Mouse (Mus musculus): ENCODE results near the gene Perm1. TPM values are rescaled to one million over a fixed set of nuclear protein-coding genes. Genes with fewer than 3 reads are reported as not detected.
A peak's percentile ranks its signal among the peaks of the same experiment; 100 is the strongest.

Gene Perm1
- polyA plus RNA-seq, 1 experiment from 2014 or later: 0.55 TPM

DNA sequence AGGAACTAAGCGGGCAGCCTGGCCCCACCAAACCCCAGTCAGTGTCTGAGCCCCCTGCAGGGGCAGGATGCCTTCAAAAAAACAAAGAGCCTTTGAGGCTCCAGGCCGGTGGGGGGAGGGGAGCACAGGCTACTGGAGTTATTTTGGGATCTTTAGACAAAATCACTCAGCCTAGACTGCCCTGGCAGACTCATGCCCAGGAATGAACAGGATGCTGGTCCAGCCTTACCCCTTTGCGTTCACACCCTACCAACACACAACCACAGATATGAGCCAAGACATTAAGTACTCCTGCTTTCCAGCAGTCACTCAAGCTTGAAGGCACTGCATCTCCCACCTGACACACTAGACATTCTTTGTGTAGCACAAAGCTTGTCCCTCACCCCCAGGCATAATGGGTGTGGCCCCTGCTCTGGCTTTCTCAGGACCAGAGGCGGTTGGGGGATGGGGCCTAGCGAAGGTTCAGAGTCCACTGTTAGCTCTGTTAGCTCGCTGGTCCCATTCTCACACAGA, 26.8 kb upstream of the Perm1 start:
- Histone ChIP-seq H3K9me3 (no peaks in the 10 kb centered on the region), H3K4me1 (peaks cover 54% of the 10 kb centered on the region), H3K4me3 (no peak overlapping the region), H3K4me2 (no peak overlapping the region), H3K36me3 (peaks cover 30% of the 10 kb centered on the region; the same call in 1 of the 2 replicates), H3K9ac (0 out of 2 replicates have a peak overlapping the region, but pooled peaks have one; percentile 5), H3K27ac (peak overlapping the region; percentile 45), H3K27me3 (no peaks in the 10 kb centered on the region)
- 31% methylated on average over 6 of the region's 6 CpGs for WGBS
- no peak for ATAC-seq (ENCODE audit: borderline replicate concordance, extremely low read depth, low FRiP score, low TSS enrichment)

DNA sequence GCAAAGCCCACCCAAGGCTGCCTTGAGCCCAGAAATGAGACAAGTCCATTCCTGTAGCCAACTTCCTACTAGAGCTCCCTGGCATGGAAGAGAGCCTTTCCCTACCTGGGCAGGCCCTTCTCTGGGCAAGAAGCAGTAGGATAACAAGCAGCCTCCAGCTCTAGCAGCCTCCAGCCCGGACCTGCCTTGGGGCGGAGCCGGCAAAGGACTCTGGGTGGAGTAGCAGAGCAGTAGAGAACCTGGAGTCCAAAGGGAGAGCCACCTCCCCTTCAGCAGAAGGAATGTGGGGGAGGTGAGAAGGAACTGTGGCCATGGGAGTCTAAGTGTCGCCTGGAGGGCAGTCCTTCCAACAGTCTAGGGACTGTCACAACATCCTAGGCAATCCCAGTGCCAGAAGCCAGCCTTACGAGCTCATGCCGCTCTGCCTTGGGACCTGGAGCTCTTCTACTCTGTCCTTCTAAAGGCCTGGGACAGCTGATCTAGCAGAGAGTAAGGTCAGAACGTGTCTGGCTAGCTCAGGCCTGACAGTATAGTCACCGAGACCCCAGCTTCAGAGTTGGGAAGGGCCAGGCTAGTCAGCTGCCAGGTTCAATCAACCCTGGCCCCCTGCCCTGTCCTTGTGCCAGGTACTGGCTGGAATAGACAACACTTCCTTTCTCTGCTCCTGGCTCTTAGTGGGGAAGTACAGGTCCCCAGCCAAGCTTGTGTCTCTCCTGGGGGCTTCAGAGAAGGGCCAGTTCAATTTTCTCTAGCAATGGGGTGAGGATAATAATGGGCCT, 23.1 kb upstream of the Perm1 start:
- H3K9ac ChIP-seq: no peak overlapping the region
- H3K4me2 ChIP-seq: peak overlapping the region; percentile 34
- WGBS: 36% methylated on average over 8 of the region's 8 CpGs
- H3K4me3 ChIP-seq: no peak overlapping the region; the same call in 1 of the 2 replicates
- H3K36me3 ChIP-seq: peaks cover 22% of the 10 kb centered on the region; the same call in 1 of the 2 replicates
- H3K27ac ChIP-seq: peak overlapping the region; percentile 94
- peaks cover 64% of the 10 kb centered on the region for H3K4me1 ChIP-seq
- peak; percentile 19; the same call in 1 of the 2 replicates for ATAC-seq (ENCODE audit: borderline replicate concordance, extremely low read depth, low FRiP score, low TSS enrichment)
- H3K27me3 ChIP-seq: no peaks in the 10 kb centered on the region
- no peaks in the 10 kb centered on the region for H3K9me3 ChIP-seq

DNA sequence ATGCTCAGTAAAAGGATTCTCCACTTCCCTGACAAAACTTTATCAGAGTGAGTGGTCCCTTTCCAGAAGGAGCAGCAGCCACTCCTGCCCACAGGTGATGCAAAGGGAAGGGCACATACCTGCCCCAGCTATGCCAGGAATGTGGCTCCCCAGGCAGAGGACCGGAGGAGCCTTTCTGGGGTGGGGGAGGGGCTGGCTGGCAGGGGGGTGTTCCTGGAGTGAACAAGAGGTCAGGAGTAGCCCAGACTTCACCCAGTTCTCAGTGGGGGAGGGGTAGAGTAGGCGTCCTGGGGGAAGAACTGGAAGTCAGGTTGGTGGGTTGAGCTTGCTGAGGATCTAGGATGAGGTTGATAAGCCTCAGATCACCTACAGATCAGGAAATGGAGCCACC, 22.5 kb upstream of the Perm1 start:
- Histone ChIP-seq H3K36me3 (peaks cover 22% of the 10 kb centered on the region; the same call in 1 of the 2 replicates), H3K4me3 (no peak overlapping the region), H3K27me3 (no peaks in the 10 kb centered on the region), H3K9ac (no peak overlapping the region; the same call in 1 of the 2 replicates), H3K4me1 (peaks cover 64% of the 10 kb centered on the region), H3K27ac (peak overlapping the region; percentile 94), H3K9me3 (no peaks in the 10 kb centered on the region), H3K4me2 (peak overlapping the region; percentile 34)
- WGBS: 21% methylated on average over 2 of the region's 2 CpGs
- no peak for ATAC-seq (ENCODE audit: borderline replicate concordance, extremely low read depth, low FRiP score, low TSS enrichment)

GRCm38 (mm10) chr4:156193906-156194305, 21.8 kb upstream of the Perm1 start:
- Histone ChIP-seq H3K4me2 (peak overlapping the region; percentile 25), H3K27me3 (no peaks in the 10 kb centered on the region), H3K27ac (peak overlapping the region; percentile 77), H3K36me3 (peaks cover 22% of the 10 kb centered on the region; the same call in 1 of the 2 replicates), H3K9ac (no peak overlapping the region), H3K9me3 (no peaks in the 10 kb centered on the region), H3K4me3 (no peak overlapping the region), H3K4me1 (peaks cover 64% of the 10 kb centered on the region)
- ATAC-seq (ENCODE audit: borderline replicate concordance, extremely low read depth, low FRiP score, low TSS enrichment): no peak
- 59% methylated on average over 5 of the region's 5 CpGs for WGBS

DNA sequence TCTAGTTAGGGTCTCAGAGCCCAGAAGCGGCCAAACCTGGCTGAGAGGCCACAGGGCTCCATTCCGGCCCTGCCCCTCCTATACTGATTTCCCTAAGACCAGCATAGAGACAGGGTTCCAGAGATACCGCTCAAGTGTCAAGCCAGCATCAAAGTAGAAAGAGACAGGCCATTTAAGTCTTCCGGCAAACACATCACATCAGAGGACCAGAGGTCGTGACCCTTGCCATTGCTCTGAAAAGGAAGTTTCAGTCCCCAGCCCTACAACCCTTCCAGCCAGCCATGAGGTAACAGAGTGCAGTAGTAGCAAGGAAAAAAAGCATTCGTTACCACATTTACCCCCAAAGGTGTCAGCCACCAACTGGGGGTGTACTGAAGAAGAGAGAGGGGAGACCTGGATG, 21.3 kb upstream of the Perm1 start:
- H3K36me3 ChIP-seq: peaks cover 22% of the 10 kb centered on the region; the same call in 1 of the 2 replicates
- ATAC-seq (ENCODE audit: borderline replicate concordance, extremely low read depth, low FRiP score, low TSS enrichment): no peak
- 49% methylated on average over 6 of the region's 6 CpGs for WGBS
- no peaks in the 10 kb centered on the region for H3K27me3 ChIP-seq
- H3K9ac ChIP-seq: no peak overlapping the region
- no peaks in the 10 kb centered on the region for H3K9me3 ChIP-seq
- no peak overlapping the region; the same call in 1 of the 2 replicates for H3K27ac ChIP-seq
- H3K4me1 ChIP-seq: peaks cover 60% of the 10 kb centered on the region
- H3K4me2 ChIP-seq: 0 out of 2 replicates have a peak overlapping the region, but pooled peaks have one; percentile 25
- H3K4me3 ChIP-seq: no peak overlapping the region

GRCm38 (mm10) chr4:156195927-156196870, 19.5 kb upstream of the Perm1 start:
- H3K9ac ChIP-seq: peak overlapping the region; percentile 72
- WGBS: 3% methylated on average over 35 of the region's 35 CpGs
- H3K4me1 ChIP-seq: peaks cover 50% of the 10 kb centered on the region
- no peak for ATAC-seq (ENCODE audit: borderline replicate concordance, extremely low read depth, low FRiP score, low TSS enrichment)
- no peaks in the 10 kb centered on the region for H3K27me3 ChIP-seq
- no peaks in the 10 kb centered on the region for H3K9me3 ChIP-seq
- peak overlapping the region; percentile 94 for H3K4me2 ChIP-seq
- peaks cover 8% of the 10 kb centered on the region; the same call in 1 of the 2 replicates for H3K36me3 ChIP-seq
- H3K4me3 ChIP-seq: peak overlapping the region; percentile 72
- peak overlapping the region; percentile 83 for H3K27ac ChIP-seq

GRCm38 (mm10) chr4:156197131-156197828, 18.4 kb upstream of the Perm1 start, which contains the start of gene Agrn:
Agrn (minus strand) TSS chr4:156197488.
- Histone ChIP-seq H3K9ac (peak within 1 kb of the TSS; percentile 72), H3K36me3 (peaks cover 7% of the 10 kb centered on the region; the same call in 1 of the 2 replicates), H3K4me2 (peak within 1 kb of the TSS; percentile 94), H3K4me3 (peak within 1 kb of the TSS; percentile 72), H3K4me1 (peaks cover 45% of the 10 kb centered on the region), H3K27ac (peak within 1 kb of the TSS; percentile 97), H3K9me3 (no peaks in the 10 kb centered on the region), H3K27me3 (peaks cover 4% of the 10 kb centered on the region; the same call in 1 of the 2 replicates)
- WGBS: 0% methylated on average over 24 of the region's 88 CpGs
- ATAC-seq (ENCODE audit: borderline replicate concordance, extremely low read depth, low FRiP score, low TSS enrichment): peak; percentile 82

DNA sequence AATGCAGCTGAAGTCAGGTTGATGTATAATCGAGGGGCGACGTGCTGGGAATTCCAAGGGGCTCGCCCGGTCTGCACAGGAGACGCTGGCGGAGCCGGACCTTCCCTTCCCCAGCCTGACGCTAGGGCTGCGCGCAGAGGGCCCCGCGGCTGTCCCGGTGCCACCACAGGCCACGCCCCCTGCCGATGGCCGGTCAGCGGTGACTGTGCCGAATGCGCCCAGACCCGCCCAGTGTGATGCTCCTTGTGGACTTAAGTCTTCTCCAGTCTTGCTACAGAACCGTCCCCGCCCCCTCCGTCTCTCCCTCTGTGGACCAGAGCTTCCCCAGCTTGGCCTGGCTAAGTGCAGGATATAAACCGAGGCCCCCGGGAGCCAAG, 17.9 kb upstream of the Perm1 start:
- H3K9me3 ChIP-seq: no peaks in the 10 kb centered on the region
- WGBS: under 1% methylated on average over 26 of the region's 26 CpGs
- peaks cover 45% of the 10 kb centered on the region for H3K4me1 ChIP-seq

DNA sequence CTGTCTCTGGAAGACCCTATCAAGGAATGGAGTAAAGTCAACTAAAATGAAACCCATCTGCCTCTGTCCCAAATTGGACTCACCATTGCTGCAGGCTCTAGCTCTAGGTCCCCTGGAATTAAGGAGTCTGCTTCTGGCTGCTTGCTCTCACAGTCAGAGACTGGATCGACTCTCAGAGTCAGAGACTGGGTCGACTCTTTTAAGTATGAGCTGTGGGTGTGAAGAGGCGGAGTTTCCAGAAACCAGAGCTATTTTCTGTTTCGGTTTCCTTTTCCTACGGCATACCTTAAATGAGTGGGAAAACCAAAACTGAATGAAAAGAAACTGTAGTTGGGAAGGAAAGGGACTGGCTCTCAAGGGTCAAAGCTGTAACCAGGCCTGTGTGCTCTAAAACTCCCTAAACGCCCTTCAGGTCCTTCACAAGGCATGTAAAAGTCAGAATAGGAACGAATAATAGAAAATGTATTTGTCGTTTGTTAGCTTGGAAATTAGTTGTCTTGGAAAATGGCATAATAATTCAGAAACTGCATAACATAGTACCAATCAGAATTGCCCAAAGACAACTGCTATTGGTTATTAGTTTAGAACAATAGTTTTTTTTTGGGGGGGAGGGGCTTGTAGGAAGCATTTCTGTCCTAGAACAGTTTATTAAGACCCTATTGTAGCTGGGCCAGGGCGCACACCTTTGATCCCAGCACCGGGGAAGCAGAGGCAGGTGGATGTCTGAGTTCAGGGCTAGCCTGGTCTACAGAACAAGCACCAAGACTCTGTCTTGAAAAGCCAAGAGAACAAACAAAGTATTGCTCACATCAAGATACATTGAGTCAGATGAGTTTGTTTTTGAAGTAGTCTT, 14.8 kb upstream of the Perm1 start, which contains the start of gene Isg15:
TSS of gene Isg15 (minus strand) at position 196 of the 853 bp plus-strand sequence.
- WGBS: 56% methylated on average over 10 of the region's 10 CpGs
- Histone ChIP-seq H3K27ac (no peak within 1 kb of the TSS), H3K36me3 (no peaks in the 10 kb centered on the region), H3K9ac (no peak within 1 kb of the TSS), H3K9me3 (no peaks in the 10 kb centered on the region), H3K4me2 (peak within 1 kb of the TSS; percentile 18; the same call in 1 of the 2 replicates), H3K27me3 (peaks cover 20% of the 10 kb centered on the region), H3K4me3 (no peak within 1 kb of the TSS), H3K4me1 (peaks cover 24% of the 10 kb centered on the region)
- ATAC-seq (ENCODE audit: borderline replicate concordance, extremely low read depth, low FRiP score, low TSS enrichment): no peak

More for the DNA sequence above, 17.9 kb upstream of the Perm1 start:
- H3K27ac ChIP-seq: peak overlapping the region; percentile 97
- H3K4me3 ChIP-seq: peak overlapping the region; percentile 57
- H3K4me2 ChIP-seq: peak overlapping the region; percentile 94
- H3K36me3 ChIP-seq: 0 out of 2 replicates have a peak, but pooled peaks cover 7% of the 10 kb centered on the region
- peaks cover 4% of the 10 kb centered on the region; the same call in 1 of the 2 replicates for H3K27me3 ChIP-seq
- ATAC-seq (ENCODE audit: borderline replicate concordance, extremely low read depth, low FRiP score, low TSS enrichment): peak; percentile 92
- H3K9ac ChIP-seq: peak overlapping the region; percentile 48

GRCm38 (mm10) chr4:156202462-156202893, 13.2 kb upstream of the Perm1 start:
- WGBS: 29% methylated on average over 12 of the region's 12 CpGs
- ATAC-seq (ENCODE audit: borderline replicate concordance, extremely low read depth, low FRiP score, low TSS enrichment): no peak

More at GRCm38 (mm10) chr4:156202462-156202893, 13.2 kb upstream of the Perm1 start:
- Histone ChIP-seq H3K27me3 (peaks cover 20% of the 10 kb centered on the region), H3K4me3 (peak overlapping the region; percentile 52), H3K4me1 (peaks cover 18% of the 10 kb centered on the region), H3K36me3 (no peaks in the 10 kb centered on the region), H3K4me2 (peak overlapping the region; percentile 91), H3K9ac (peak overlapping the region; percentile 8; the same call in 1 of the 2 replicates), H3K9me3 (no peaks in the 10 kb centered on the region), H3K27ac (no peak overlapping the region)

Data from lung, embryonic 15.5 days (tissue).